In the genomic region with DNA sequence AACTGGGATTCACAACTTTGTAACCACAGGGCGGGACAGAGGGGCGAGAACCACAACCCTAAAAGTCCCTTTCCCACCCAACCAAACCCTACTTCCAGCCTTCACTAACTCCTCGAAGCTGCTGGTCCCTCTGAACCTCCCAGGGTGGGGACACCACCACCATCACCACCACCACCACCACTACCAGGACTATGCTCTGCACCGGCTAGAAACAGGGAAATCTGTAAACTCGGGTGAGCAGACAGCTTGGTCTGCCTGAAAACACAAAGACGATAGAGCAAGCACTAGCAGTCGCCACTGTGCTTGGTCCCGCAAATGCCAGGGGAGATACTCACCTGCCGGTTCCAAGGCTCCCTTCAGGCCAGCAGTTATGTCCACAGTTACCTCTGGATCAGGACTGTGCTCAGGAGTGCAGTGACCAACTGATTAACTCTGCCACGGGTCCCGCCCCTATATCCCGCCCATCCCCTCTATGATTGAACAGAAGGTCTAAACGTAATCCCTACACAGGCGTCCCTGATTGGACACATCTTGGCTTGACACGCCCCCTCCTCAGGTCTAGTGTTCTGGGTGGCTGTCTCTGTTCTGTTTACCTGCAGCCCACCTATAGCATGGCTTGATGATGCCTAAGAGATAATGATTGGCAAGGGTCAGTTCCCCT, we compare ENCODE assay signal across 8 mouse cellular contexts. TPM values are rescaled to one million over a fixed set of nuclear protein-coding genes. Genes with fewer than 3 reads are reported as not detected.
DNase-seq lines count a peak whose midpoint lies in the region; ATAC-seq lines count a peak whose summit lies in the region.

Gene Tmsb15l (minus strand): TSS at position 446 of the 661 bp plus-strand sequence.
Gene Tmsb15b1 (minus strand): TSS at position 451 of the 661 bp plus-strand sequence.

- H3K27ac ChIP-seq in forebrain, embryonic 13.5 days: no peak within 1 kb of the TSS
- no peak within 1 kb of the TSS for H3K27ac ChIP-seq in hindbrain, embryonic 14.5 days

- ATAC-seq in cerebellum, adult (ENCODE audit: insufficient number of reproducible peaks, low FRiP score, low TSS enrichment): peak; percentile 100
- peak; percentile 100 for ATAC-seq in forebrain, embryonic 13.5 days
- ATAC-seq in hindbrain, embryonic 14.5 days (ENCODE audit: low FRiP score): peak; percentile 100

- H3K27me3 ChIP-seq in forebrain, embryonic 13.5 days: no peaks in the 10 kb centered on the region
- H3K27me3 ChIP-seq in hindbrain, embryonic 14.5 days (ENCODE audit: control insufficient read depth, insufficient read depth, low read length): no peaks in the 10 kb centered on the region

- 35% methylated on average over 15 of the region's 15 CpGs for WGBS in forebrain, embryonic 13.5 days
- WGBS in hindbrain, embryonic 14.5 days: 30% methylated on average over 15 of the region's 15 CpGs

- H3K36me3 ChIP-seq in forebrain, embryonic 13.5 days (ENCODE audit: poor library complexity, severe bottlenecking): no peaks in the 10 kb centered on the region
- H3K36me3 ChIP-seq in hindbrain, embryonic 14.5 days (replicated peaks; ENCODE audit: control insufficient read depth, insufficient read depth): no peaks in the 10 kb centered on the region

- peak; percentile 29 for DNase-seq in NIH3T3 (ENCODE audit: low read depth)
- peak; percentile 73 for DNase-seq in hindbrain, embryonic 14.5 days (ENCODE audit: low spot score)
- peak; percentile 40 to 51 for DNase-seq in left cerebral cortex, adult 18-20 months (ENCODE audit: low spot score in 2 of 2)
- DNase-seq in lung, postnatal 4 days: peak; percentile 42 to 85
- DNase-seq in right cerebral cortex, adult 2 months (ENCODE audit: low spot score in 2 of 2): peak; percentile 21 to 78
- no peak for DNase-seq in urinary bladder, postnatal 25 days (ENCODE audit: low spot score)

- H3K4me1 ChIP-seq in forebrain, embryonic 13.5 days: no peaks in the 10 kb centered on the region
- H3K4me1 ChIP-seq in hindbrain, embryonic 14.5 days (replicated peaks; ENCODE audit: control insufficient read depth, insufficient read depth, low read length): no peaks in the 10 kb centered on the region

- no peaks in the 10 kb centered on the region for H3K9me3 ChIP-seq in forebrain, embryonic 13.5 days (replicated peaks)
- no peaks in the 10 kb centered on the region for H3K9me3 ChIP-seq in hindbrain, embryonic 14.5 days (ENCODE audit: control insufficient read depth, low read length)

- H3K4me3 ChIP-seq in forebrain, embryonic 13.5 days: peak within 1 kb of the TSS; percentile 46
- H3K4me3 ChIP-seq in hindbrain, embryonic 14.5 days (replicated peaks; ENCODE audit: low read length): peak within 1 kb of the TSS; percentile 41

- peak within 1 kb of the TSS; percentile 60 for H3K4me2 ChIP-seq in forebrain, embryonic 13.5 days
- peak within 1 kb of the TSS; percentile 56 for H3K4me2 ChIP-seq in hindbrain, embryonic 14.5 days (replicated peaks)

- peak within 1 kb of the TSS; percentile 58 for H3K9ac ChIP-seq in forebrain, embryonic 13.5 days
- peak within 1 kb of the TSS; percentile 53 for H3K9ac ChIP-seq in hindbrain, embryonic 14.5 days

RNA-seq across cellular contexts. Expression of gene Tmsb15l, which starts in this region (rescaled TPM):
- 9.0 and 10.2 TPM in 2 replicates for polyA plus RNA-seq in forebrain, embryonic 13.5 days (2015; fragmentation: Nextera tagmentation; extraction: Ambion mirVana)
- 8.8 and 9.5 TPM in 2 replicates for polyA plus RNA-seq in hindbrain, embryonic 14.5 days (2014; fragmentation: Nextera tagmentation; extraction: Ambion mirVana)
- total RNA-seq in left cerebral cortex, adult 18-20 months (2021): 1 to 10 TPM; 1.2 to 4.0 TPM

RNA-seq across cellular contexts. Expression of gene Tmsb15b1, which starts in this region (rescaled TPM):
- 41.2 and 54.6 TPM in 2 replicates for polyA plus RNA-seq in forebrain, embryonic 13.5 days (2015; fragmentation: Nextera tagmentation; extraction: Ambion mirVana)
- polyA plus RNA-seq in hindbrain, embryonic 14.5 days (2014; fragmentation: Nextera tagmentation; extraction: Ambion mirVana): 26.4 and 33.1 TPM in 2 replicates
- 10 to 100 TPM in 1 of 2 experiments, 1 to 10 TPM in 1; 5.1 to 13.6 TPM for total RNA-seq in left cerebral cortex, adult 18-20 months (2021)
